Mouse (Mus musculus) hindbrain, postnatal 0 days (tissue): ENCODE data around the gene Adcy5. TPM values are rescaled to one million over a fixed set of nuclear protein-coding genes. Genes with fewer than 3 reads are reported as not detected.
A peak's percentile ranks its signal among the peaks of the same experiment; 100 is the strongest.

Experiments
- ATAC-seq: fragments of 200-750 bp; cut with Nextera tagmentation; 2 replicates; pipeline ENCODE4 v1.8.0; 2017; ENCODE audit warnings: mild to moderate bottlenecking, moderate TSS enrichment, moderate library complexity
- DNase-seq: peaks from one replicate; pipeline ENCODE4 v3.0.0-alpha.2; 2015; ENCODE audit warnings: low spot score
- H3K27ac ChIP-seq: fragments of 300-500 bp; sonication (generic); 2 replicates; pipeline ENCODE4 v1.5.1; 2014; ENCODE audit warnings: mild to moderate bottlenecking
- H3K27me3 ChIP-seq: fragments of 300-500 bp; sonication (generic); 2 replicates; pipeline ENCODE4 v1.6.1; 2014; ENCODE audit warnings: low read length, mixed read lengths; ENCODE audit not compliant: insufficient read depth
- H3K36me3 ChIP-seq: fragments of 300-500 bp; sonication (generic); 2 replicates; pipeline ENCODE4 v1.6.1; 2014; ENCODE audit warnings: low read length, mixed read lengths; ENCODE audit not compliant: insufficient read depth
- H3K4me1 ChIP-seq: fragments of 300-500 bp; sonication (generic); 2 replicates; pipeline ENCODE4 v1.6.1; 2014; ENCODE audit warnings: antibody characterized with exemption, low read length, mixed read lengths; ENCODE audit not compliant: insufficient read depth
- H3K4me2 ChIP-seq: fragments of 300-500 bp; sonication (generic); 2 replicates; pipeline ENCODE4 v1.6.1; 2014; ENCODE audit warnings: low read depth, mild to moderate bottlenecking, low read length, moderate library complexity, mixed read lengths
- H3K4me3 ChIP-seq: fragments of 300-500 bp; sonication (generic); 2 replicates; pipeline ENCODE4 v1.5.1; 2014; ENCODE audit warnings: low read length
- H3K9ac ChIP-seq: fragments of 300-500 bp; sonication (generic); replicated peaks from 2 replicates; pipeline ENCODE4 v1.6.1; 2014; ENCODE audit warnings: mild to moderate bottlenecking, low read length, moderate library complexity, mixed read lengths
- H3K9me3 ChIP-seq: fragments of 300-500 bp; sonication (generic); 2 replicates; pipeline ENCODE4 v1.6.1; 2016; ENCODE audit warnings: low read length, mixed read lengths
- CTCF ChIP-seq: IDR thresholded peaks from 2 replicates; pipeline ENCODE4 v1.5.1; 2016; ENCODE audit warnings: antibody characterized with exemption, control low read depth, low read depth
- WGBS: fragments of 180-500 bp; shearing (Covaris S2); extraction: QIAGEN DNeasy Blood & Tissue Kit; methylation state at CpG from one replicate; pipeline ENCODE4 v1.1.7; 2014; 5-methylcytosine and 5-hydroxymethylcytosine counted together
- polyA plus RNA-seq: library from polyadenylated mRNA; unstranded; fragments of >200 nt; fragmentation: Nextera tagmentation; extraction: Ambion mirVana; gene quantifications from 2 replicates; pipeline ENCODE4 v1.2.1, GENCODE M21; 2015
- total RNA-seq: library from RNA; depleted of rRNA; stranded (reverse); fragments of >200 nt; gene quantifications from 2 replicates; pipeline ENCODE4 v1.2.3, GENCODE M21; 2014; rRNA removed

Adcy5 gene
- total and polyA plus RNA-seq, 2 experiments from 2014 or later, result 6.3 to 85.5 TPM

GRCm38 (mm10) chr16:35316856-35317264 lies 162.2 kb downstream of the Adcy5 start:
- DNase-seq (no peak), ATAC-seq (no peak)
- no peak overlapping the region for H3K4me2 ChIP-seq
- H3K9me3 ChIP-seq, result no peaks in the 10 kb centered on the region
- H3K27me3 ChIP-seq, result no peaks in the 10 kb centered on the region
- no peak for TF ChIP-seq CTCF
- H3K4me3 ChIP-seq, result no peak overlapping the region
- H3K9ac ChIP-seq, result no peak overlapping the region
- H3K27ac ChIP-seq, result no peak overlapping the region
- H3K4me1 ChIP-seq, result no peaks in the 10 kb centered on the region
- peaks cover 13% of the 10 kb centered on the region for H3K36me3 ChIP-seq

GRCm38 (mm10) chr16:35317460-35317859 lies 162.8 kb downstream of the Adcy5 start:
- H3K36me3 ChIP-seq, result peaks cover 11% of the 10 kb centered on the region
- no peak for TF ChIP-seq CTCF
- 90% methylated on average over 5 of the region's 5 CpGs for WGBS
- H3K9me3 ChIP-seq, result no peaks in the 10 kb centered on the region
- H3K4me1 ChIP-seq, result no peaks in the 10 kb centered on the region
- DNase-seq (no peak), ATAC-seq (no peak)
- H3K27me3 ChIP-seq, result no peaks in the 10 kb centered on the region
- no peak overlapping the region for H3K9ac ChIP-seq
- H3K4me3 ChIP-seq, result no peak overlapping the region
- H3K4me2 ChIP-seq, result no peak overlapping the region
- no peak overlapping the region for H3K27ac ChIP-seq

- Histone ChIP-seq H3K4me3 (no peak overlapping the region), H3K4me1 (no peaks in the 10 kb centered on the region), H3K9ac (no peak overlapping the region), H3K27ac (no peak overlapping the region), H3K27me3 (no peaks in the 10 kb centered on the region), H3K9me3 (no peaks in the 10 kb centered on the region), H3K36me3 (peaks cover 5% of the 10 kb centered on the region), H3K4me2 (no peak overlapping the region)
- DNase-seq (no peak), ATAC-seq (no peak)
- TF ChIP-seq CTCF, result no peak
- WGBS, result 86% methylated on average over 6 of the region's 6 CpGs
Observed at GRCm38 (mm10) chr16:35318397-35318796, 163.7 kb downstream of the Adcy5 start.

GRCm38 (mm10) chr16:35319335-35319734 lies 164.7 kb downstream of the Adcy5 start:
- WGBS, result 22% methylated on average over 4 of the region's 4 CpGs
- Histone ChIP-seq H3K9me3 (no peaks in the 10 kb centered on the region), H3K27ac (no peak overlapping the region), H3K9ac (no peak overlapping the region), H3K4me2 (no peak overlapping the region), H3K4me1 (no peaks in the 10 kb centered on the region), H3K4me3 (no peak overlapping the region), H3K27me3 (no peaks in the 10 kb centered on the region), H3K36me3 (no peaks in the 10 kb centered on the region)
- ATAC-seq, result peak; percentile 78; the same call in 1 of the 2 replicates
- peak; percentile 77 for DNase-seq
- TF ChIP-seq CTCF, result peak; percentile 87

- no peak overlapping the region for H3K4me2 ChIP-seq
- no peaks in the 10 kb centered on the region for H3K27me3 ChIP-seq
- no peak overlapping the region for H3K9ac ChIP-seq
- H3K4me1 ChIP-seq, result no peaks in the 10 kb centered on the region
- H3K4me3 ChIP-seq, result no peak overlapping the region
- ATAC-seq (no peak), DNase-seq (no peak)
- no peaks in the 10 kb centered on the region for H3K9me3 ChIP-seq
- 77% methylated on average over 2 of the region's 2 CpGs for WGBS
- no peak for TF ChIP-seq CTCF
- H3K36me3 ChIP-seq, result no peaks in the 10 kb centered on the region
- no peak overlapping the region for H3K27ac ChIP-seq
Observed at GRCm38 (mm10) chr16:35319773-35320172, 165.1 kb downstream of the Adcy5 start.

- Histone ChIP-seq H3K4me3 (no peak overlapping the region), H3K4me1 (no peaks in the 10 kb centered on the region), H3K27me3 (no peaks in the 10 kb centered on the region), H3K36me3 (0 out of 2 replicates have a peak, but pooled peaks cover 5% of the 10 kb centered on the region), H3K9me3 (no peaks in the 10 kb centered on the region), H3K27ac (no peak overlapping the region), H3K9ac (no peak overlapping the region), H3K4me2 (no peak overlapping the region)
- ATAC-seq (no peak), DNase-seq (no peak)
- 27% methylated on average over 1 of the region's 1 CpGs for WGBS
- TF ChIP-seq CTCF, result no peak
Observed at GRCm38 (mm10) chr16:35330451-35330850, 175.8 kb downstream of the Adcy5 start.

Other genes starting within 250 kb of the Adcy5 start
- gene Hacd2, start 132.4 kb upstream of the Adcy5 start, total RNA-seq, result 11.7 and 13.1 TPM in 2 replicates
- 60.0 and 61.4 TPM in 2 replicates for gene Hacd2, start 132.4 kb upstream of the Adcy5 start, polyA plus RNA-seq
- 14.7 and 15.5 TPM in 2 replicates for gene Sec22a, start 209.0 kb downstream of the Adcy5 start, total RNA-seq
- gene Sec22a, start 209.0 kb downstream of the Adcy5 start, polyA plus RNA-seq, result 41.4 and 42.7 TPM in 2 replicates